Mouse (Mus musculus): Measurements from ENCODE around the gene Dusp15. TPM values are rescaled to one million over a fixed set of nuclear protein-coding genes. Genes with fewer than 3 reads are reported as not detected.

Dusp15 gene
- polyA plus RNA-seq, 1 experiment from 2014 or later = 0.51 TPM

GRCm38 (mm10) chr2:152948438-152949020 lies 3.0 kb downstream of the Dusp15 start:
- no peak overlapping the region for H3K4me3 ChIP-seq
- no peaks in the 10 kb centered on the region for H3K36me3 ChIP-seq
- H3K27me3 ChIP-seq (replicated peaks) = peaks cover 96% of the 10 kb centered on the region
- ATAC-seq (ENCODE audit: extremely low read depth, insufficient number of reproducible peaks, low FRiP score, low TSS enrichment) = no peak
- 72% methylated on average over 5 of the region's 5 CpGs for WGBS
- no peak overlapping the region for H3K27ac ChIP-seq (replicated peaks)
- H3K9me3 ChIP-seq = no peaks in the 10 kb centered on the region
- no peak overlapping the region for H3K9ac ChIP-seq
- H3K4me2 ChIP-seq = no peak overlapping the region
- H3K4me1 ChIP-seq = peaks cover 12% of the 10 kb centered on the region

- peaks cover 100% of the 10 kb centered on the region for H3K27me3 ChIP-seq (replicated peaks)
- no peak overlapping the region for H3K4me3 ChIP-seq
- WGBS = 50% methylated on average over 7 of the region's 7 CpGs
- no peak overlapping the region for H3K4me2 ChIP-seq
- no peak overlapping the region for H3K9ac ChIP-seq
- no peaks in the 10 kb centered on the region for H3K9me3 ChIP-seq
- no peak overlapping the region for H3K27ac ChIP-seq (replicated peaks)
- peaks cover 23% of the 10 kb centered on the region for H3K4me1 ChIP-seq
- H3K36me3 ChIP-seq = no peaks in the 10 kb centered on the region
- ATAC-seq (ENCODE audit: extremely low read depth, insufficient number of reproducible peaks, low FRiP score, low TSS enrichment) = no peak
Measured at GRCm38 (mm10) chr2:152947098-152947497, 4.4 kb downstream of the Dusp15 start.

- no peaks in the 10 kb centered on the region for H3K9me3 ChIP-seq
- H3K27me3 ChIP-seq (replicated peaks) = peaks cover 99% of the 10 kb centered on the region
- H3K4me2 ChIP-seq = no peak overlapping the region
- no peak overlapping the region for H3K27ac ChIP-seq (replicated peaks)
- no peaks in the 10 kb centered on the region for H3K36me3 ChIP-seq
- no peak for ATAC-seq (ENCODE audit: extremely low read depth, insufficient number of reproducible peaks, low FRiP score, low TSS enrichment)
- H3K4me3 ChIP-seq = no peak overlapping the region
- WGBS = 52% methylated on average over 9 of the region's 9 CpGs
- no peak overlapping the region for H3K9ac ChIP-seq
- H3K4me1 ChIP-seq = peaks cover 15% of the 10 kb centered on the region
Measured at GRCm38 (mm10) chr2:152944013-152944412, 7.5 kb downstream of the Dusp15 start.

- ATAC-seq (ENCODE audit: extremely low read depth, insufficient number of reproducible peaks, low FRiP score, low TSS enrichment) = no peak
- Histone ChIP-seq H3K27ac (replicated peaks) (no peak overlapping the region), H3K9ac (peak overlapping the region; percentile 74)
Measured at GRCm38 (mm10) chr2:152943568-152943967, 7.9 kb downstream of the Dusp15 start.

GRCm38 (mm10) chr2:152942898-152943515 lies 8.5 kb downstream of the Dusp15 start:
- Histone ChIP-seq H3K27ac (replicated peaks) (no peak overlapping the region), H3K9me3 (no peaks in the 10 kb centered on the region), H3K36me3 (no peaks in the 10 kb centered on the region), H3K4me3 (peak overlapping the region; percentile 57), H3K4me1 (peaks cover 15% of the 10 kb centered on the region), H3K27me3 (replicated peaks) (peaks cover 99% of the 10 kb centered on the region), H3K4me2 (peak overlapping the region; percentile 93), H3K9ac (peak overlapping the region; percentile 74)
- ATAC-seq (ENCODE audit: extremely low read depth, insufficient number of reproducible peaks, low FRiP score, low TSS enrichment) = no peak
- 1% methylated on average over 64 of the region's 65 CpGs for WGBS

More at GRCm38 (mm10) chr2:152943568-152943967, 7.9 kb downstream of the Dusp15 start:
- no peaks in the 10 kb centered on the region for H3K9me3 ChIP-seq
- no peaks in the 10 kb centered on the region for H3K36me3 ChIP-seq
- peaks cover 15% of the 10 kb centered on the region for H3K4me1 ChIP-seq
- H3K27me3 ChIP-seq (replicated peaks) = peaks cover 99% of the 10 kb centered on the region
- WGBS = 5% methylated on average over 8 of the region's 8 CpGs
- peak overlapping the region; percentile 57 for H3K4me3 ChIP-seq
- H3K4me2 ChIP-seq = peak overlapping the region; percentile 93

- H3K4me3 ChIP-seq = no peak overlapping the region
- no peak overlapping the region for H3K9ac ChIP-seq
- H3K9me3 ChIP-seq = no peaks in the 10 kb centered on the region
- no peak overlapping the region for H3K4me2 ChIP-seq
- no peaks in the 10 kb centered on the region for H3K36me3 ChIP-seq
- peaks cover 94% of the 10 kb centered on the region for H3K27me3 ChIP-seq (replicated peaks)
- H3K4me1 ChIP-seq = peaks cover 15% of the 10 kb centered on the region
- no peak for ATAC-seq (ENCODE audit: extremely low read depth, insufficient number of reproducible peaks, low FRiP score, low TSS enrichment)
- no peak overlapping the region for H3K27ac ChIP-seq (replicated peaks)
- WGBS = 18% methylated on average over 7 of the region's 7 CpGs
Measured at GRCm38 (mm10) chr2:152941776-152942175, 9.7 kb downstream of the Dusp15 start.

- Histone ChIP-seq H3K9ac (no peak overlapping the region), H3K36me3 (no peaks in the 10 kb centered on the region), H3K27me3 (replicated peaks) (peaks cover 94% of the 10 kb centered on the region), H3K27ac (replicated peaks) (no peak overlapping the region), H3K4me1 (peaks cover 15% of the 10 kb centered on the region), H3K4me3 (no peak overlapping the region), H3K9me3 (no peaks in the 10 kb centered on the region), H3K4me2 (no peak overlapping the region)
- WGBS = 72% methylated on average over 6 of the region's 6 CpGs
- ATAC-seq (ENCODE audit: extremely low read depth, insufficient number of reproducible peaks, low FRiP score, low TSS enrichment) = no peak
Measured at GRCm38 (mm10) chr2:152941106-152941505, 10.4 kb downstream of the Dusp15 start.

GRCm38 (mm10) chr2:152939846-152940245 lies 11.7 kb downstream of the Dusp15 start:
- 9% methylated on average over 4 of the region's 4 CpGs for WGBS
- H3K4me2 ChIP-seq = no peak overlapping the region
- H3K4me3 ChIP-seq = no peak overlapping the region
- peaks cover 94% of the 10 kb centered on the region for H3K27me3 ChIP-seq (replicated peaks)
- H3K27ac ChIP-seq (replicated peaks) = no peak overlapping the region
- H3K9ac ChIP-seq = no peak overlapping the region
- no peaks in the 10 kb centered on the region for H3K36me3 ChIP-seq
- ATAC-seq (ENCODE audit: extremely low read depth, insufficient number of reproducible peaks, low FRiP score, low TSS enrichment) = no peak
- no peaks in the 10 kb centered on the region for H3K9me3 ChIP-seq
- peaks cover 15% of the 10 kb centered on the region for H3K4me1 ChIP-seq

- Histone ChIP-seq H3K27ac (replicated peaks) (peak overlapping the region; percentile 36), H3K9me3 (no peaks in the 10 kb centered on the region), H3K4me1 (peaks cover 46% of the 10 kb centered on the region), H3K4me3 (no peak overlapping the region), H3K4me2 (no peak overlapping the region), H3K9ac (peak overlapping the region; percentile 10; the same call in 1 of the 2 replicates), H3K36me3 (no peaks in the 10 kb centered on the region), H3K27me3 (replicated peaks) (peaks cover 56% of the 10 kb centered on the region)
- no peak for ATAC-seq (ENCODE audit: extremely low read depth, insufficient number of reproducible peaks, low FRiP score, low TSS enrichment)
- 24% methylated on average over 5 of the region's 5 CpGs for WGBS
Measured at GRCm38 (mm10) chr2:152933614-152934013, 17.9 kb downstream of the Dusp15 start.

GRCm38 (mm10) chr2:152933048-152933447 lies 18.4 kb downstream of the Dusp15 start, which contains the start of gene Foxs1:
Foxs1 (minus strand) TSS chr2:152933208.
- no peaks in the 10 kb centered on the region for H3K9me3 ChIP-seq
- peak within 1 kb of the TSS; percentile 45 for H3K9ac ChIP-seq
- ATAC-seq (ENCODE audit: extremely low read depth, insufficient number of reproducible peaks, low FRiP score, low TSS enrichment) = no peak
- peaks cover 51% of the 10 kb centered on the region for H3K4me1 ChIP-seq
- peak within 1 kb of the TSS; percentile 28 for H3K4me3 ChIP-seq
- H3K4me2 ChIP-seq = peak within 1 kb of the TSS; percentile 35
- H3K36me3 ChIP-seq = no peaks in the 10 kb centered on the region
- WGBS = 14% methylated on average over 7 of the region's 9 CpGs
- H3K27ac ChIP-seq (replicated peaks) = peak within 1 kb of the TSS; percentile 61
- peaks cover 50% of the 10 kb centered on the region for H3K27me3 ChIP-seq (replicated peaks)

GRCm38 (mm10) chr2:152931456-152932160 lies 19.9 kb downstream of the Dusp15 start:
- peak overlapping the region; percentile 45 for H3K9ac ChIP-seq
- H3K4me2 ChIP-seq = peak overlapping the region; percentile 35
- 57% methylated on average over 11 of the region's 12 CpGs for WGBS
- no peaks in the 10 kb centered on the region for H3K9me3 ChIP-seq
- ATAC-seq (ENCODE audit: extremely low read depth, insufficient number of reproducible peaks, low FRiP score, low TSS enrichment) = no peak
- H3K27me3 ChIP-seq (replicated peaks) = peaks cover 41% of the 10 kb centered on the region
- H3K27ac ChIP-seq (replicated peaks) = peak overlapping the region; percentile 61
- peaks cover 66% of the 10 kb centered on the region for H3K4me1 ChIP-seq
- H3K4me3 ChIP-seq = peak overlapping the region; percentile 28
- no peaks in the 10 kb centered on the region for H3K36me3 ChIP-seq

Measured in heart, embryonic 13.5 days (tissue).